Mouse (Mus musculus) megakaryocyte, embryonic 14.5 days (primary cell): ENCODE data around the gene Arid3b. TPM values are rescaled to one million over a fixed set of nuclear protein-coding genes. Genes with fewer than 3 reads are reported as not detected.

ENCODE experiments used
- H3K27me3 ChIP-seq: replicated peaks from 2 replicates; pipeline ENCODE3; 2012; ENCODE audit warnings: inconsistent platforms
- H3K36me3 ChIP-seq: replicated peaks from 2 replicates; pipeline ENCODE3; 2012; ENCODE audit warnings: low read length, inconsistent platforms, mixed read lengths
- H3K4me1 ChIP-seq: 2 replicates; pipeline ENCODE4 v1.6.1; 2012; ENCODE audit warnings: inconsistent platforms
- H3K4me3 ChIP-seq: replicated peaks from 2 replicates; pipeline ENCODE3; 2012; ENCODE audit warnings: moderate library complexity, mild to moderate bottlenecking, inconsistent platforms
- H3K9me3 ChIP-seq: 2 replicates; pipeline ENCODE4 v1.6.1; 2012; ENCODE audit warnings: inconsistent platforms
- FLI1 ChIP-seq: IDR thresholded peaks from 2 replicates; pipeline ENCODE4 v1.6.1; 2012; ENCODE audit warnings: low read length, inconsistent platforms, mixed read lengths
- GATA1 ChIP-seq: IDR thresholded peaks from 3 replicates; pipeline ENCODE4 v1.6.1; 2012; ENCODE audit warnings: mixed read lengths, low read length, inconsistent platforms, borderline replicate concordance
- polyA plus RNA-seq: library from polyadenylated mRNA; stranded (reverse); fragments of >175 nt; gene quantifications from 2 replicates; pipeline ENCODE4 v1.2.3, GENCODE M21; 2012; ENCODE audit warnings: low replicate concordance; ENCODE audit not compliant: insufficient read depth

The Arid3b gene
- polyA plus RNA-seq, 1 experiment = 33.5 TPM

- no peaks in the 10 kb centered on the region for H3K27me3 ChIP-seq
- TF ChIP-seq FLI1 (no peak), GATA1 (no peak)
- no peaks in the 10 kb centered on the region for H3K9me3 ChIP-seq
- H3K4me3 ChIP-seq = peak overlapping the region; percentile 91
- peaks cover 87% of the 10 kb centered on the region for H3K4me1 ChIP-seq
- peaks cover 83% of the 10 kb centered on the region for H3K36me3 ChIP-seq
Measured at GRCm38 (mm10) chr9:57831267-57832082, 5.1 kb downstream of the Arid3b start.

DNA sequence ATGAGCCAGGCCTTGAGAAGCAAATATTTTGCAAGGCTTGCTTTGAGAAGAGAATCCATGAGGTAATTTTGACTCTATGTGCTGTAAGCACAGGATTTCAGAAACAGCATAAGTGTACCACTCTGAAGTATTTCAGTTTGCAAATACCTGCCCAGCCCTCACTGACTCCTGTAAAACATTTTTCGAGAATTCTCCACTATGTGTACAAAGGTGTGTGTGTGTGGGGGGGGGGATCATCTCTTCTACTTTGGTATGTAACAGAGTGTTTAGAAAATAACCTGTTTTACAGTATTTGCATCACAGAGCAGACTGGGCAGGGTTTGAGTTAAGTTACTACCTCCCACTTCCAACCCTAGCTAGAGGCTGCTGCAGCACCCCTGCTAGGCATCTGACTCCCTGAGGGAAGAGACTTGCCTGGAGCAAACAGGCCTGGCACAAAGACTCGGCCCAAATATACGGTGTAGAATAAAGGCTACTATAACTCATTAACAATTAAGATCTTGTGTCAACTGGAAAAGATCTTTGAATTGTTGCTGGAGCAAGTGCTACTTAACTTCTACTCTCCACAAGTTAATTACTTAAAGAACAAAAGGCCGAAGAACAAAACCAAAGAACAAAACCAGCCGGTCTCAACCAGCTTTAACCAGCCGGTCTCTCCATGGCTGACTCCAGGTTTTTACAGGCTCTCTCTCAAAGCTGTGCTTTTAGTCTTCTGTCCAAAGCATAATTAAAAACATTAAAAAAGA, 6.6 kb downstream of the Arid3b start:
- TF ChIP-seq FLI1 = no peak
- H3K36me3 ChIP-seq = peaks cover 96% of the 10 kb centered on the region
- H3K4me1 ChIP-seq = peaks cover 98% of the 10 kb centered on the region
- H3K4me3 ChIP-seq = peak overlapping the region; percentile 75
- H3K9me3 ChIP-seq = no peaks in the 10 kb centered on the region
- no peaks in the 10 kb centered on the region for H3K27me3 ChIP-seq

GRCm38 (mm10) chr9:57823397-57823796, 13.2 kb downstream of the Arid3b start:
- peaks cover 74% of the 10 kb centered on the region for H3K36me3 ChIP-seq
- H3K27me3 ChIP-seq = no peaks in the 10 kb centered on the region
- H3K4me1 ChIP-seq = peaks cover 89% of the 10 kb centered on the region
- no peaks in the 10 kb centered on the region for H3K9me3 ChIP-seq
- no peak overlapping the region for H3K4me3 ChIP-seq
- TF ChIP-seq FLI1 (no peak), GATA1 (no peak)

GRCm38 (mm10) chr9:57822812-57823211, 13.8 kb downstream of the Arid3b start:
- H3K9me3 ChIP-seq = no peaks in the 10 kb centered on the region
- TF ChIP-seq GATA1 = no peak
- no peak for TF ChIP-seq FLI1
- H3K36me3 ChIP-seq = peaks cover 74% of the 10 kb centered on the region
- H3K4me3 ChIP-seq = no peak overlapping the region
- H3K27me3 ChIP-seq = no peaks in the 10 kb centered on the region
- peaks cover 89% of the 10 kb centered on the region for H3K4me1 ChIP-seq

- H3K4me3 ChIP-seq = peak overlapping the region; percentile 88
- H3K9me3 ChIP-seq = no peaks in the 10 kb centered on the region
- H3K4me1 ChIP-seq = peaks cover 89% of the 10 kb centered on the region
- TF ChIP-seq FLI1 = no peak
- TF ChIP-seq GATA1 = no peak
- peaks cover 74% of the 10 kb centered on the region for H3K36me3 ChIP-seq
- H3K27me3 ChIP-seq = no peaks in the 10 kb centered on the region
Measured at GRCm38 (mm10) chr9:57820186-57821080, 16.2 kb downstream of the Arid3b start.

DNA sequence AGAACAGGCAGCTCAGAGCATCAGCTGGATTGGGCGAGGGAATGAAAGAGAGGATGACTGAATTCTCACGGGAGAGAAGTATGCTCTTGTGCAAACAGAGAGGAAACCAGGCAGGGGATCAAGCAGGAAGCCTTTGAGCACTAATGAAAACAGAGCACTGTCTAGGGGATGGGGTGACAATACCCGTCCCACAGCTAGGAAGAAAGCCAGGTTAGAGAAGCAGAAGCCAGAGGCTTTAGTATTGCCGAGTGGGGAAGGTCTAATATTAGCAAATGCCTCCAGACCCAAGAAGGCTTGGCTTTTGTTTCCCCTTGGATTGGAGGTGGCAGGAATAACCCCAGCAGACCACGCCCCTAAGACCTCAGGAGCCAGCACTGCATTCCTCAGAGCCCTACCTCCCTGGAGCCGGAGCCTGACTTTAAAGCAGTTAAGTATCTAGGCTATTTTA, 19.3 kb downstream of the Arid3b start:
- Histone ChIP-seq H3K27me3 (no peaks in the 10 kb centered on the region), H3K4me3 (no peak overlapping the region), H3K9me3 (no peaks in the 10 kb centered on the region), H3K4me1 (peaks cover 92% of the 10 kb centered on the region), H3K36me3 (peaks cover 76% of the 10 kb centered on the region)
- no peak for TF ChIP-seq FLI1
- TF ChIP-seq GATA1 = no peak

GRCm38 (mm10) chr9:57814866-57815265, 21.7 kb downstream of the Arid3b start:
- TF ChIP-seq FLI1 (no peak), GATA1 (no peak)
- no peaks in the 10 kb centered on the region for H3K27me3 ChIP-seq
- H3K9me3 ChIP-seq = no peaks in the 10 kb centered on the region
- peak overlapping the region; percentile 18 for H3K4me3 ChIP-seq
- peaks cover 97% of the 10 kb centered on the region for H3K4me1 ChIP-seq
- H3K36me3 ChIP-seq = peaks cover 91% of the 10 kb centered on the region

DNA sequence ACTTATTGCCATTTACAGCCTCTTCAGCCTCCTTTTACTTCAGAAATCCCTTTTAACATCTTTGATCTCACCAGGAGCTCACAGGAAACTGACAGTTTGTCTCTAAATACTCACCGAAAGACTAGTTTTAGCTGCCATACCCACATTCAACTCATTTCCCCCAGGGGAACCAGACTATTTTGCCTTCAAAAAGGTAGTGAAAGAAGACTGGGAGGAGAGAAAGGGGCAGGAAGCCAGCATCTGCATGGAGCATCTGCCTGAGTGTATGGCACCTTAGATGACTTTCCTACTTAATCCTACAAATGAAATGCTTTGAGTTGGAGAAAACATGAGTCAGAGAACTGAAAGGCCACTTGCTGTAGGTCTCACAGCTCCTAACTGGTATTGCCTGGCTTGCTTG, 22.6 kb downstream of the Arid3b start:
- Histone ChIP-seq H3K4me1 (peaks cover 98% of the 10 kb centered on the region), H3K36me3 (peaks cover 96% of the 10 kb centered on the region), H3K4me3 (peak overlapping the region; percentile 7), H3K9me3 (no peaks in the 10 kb centered on the region), H3K27me3 (no peaks in the 10 kb centered on the region)
- no peak for TF ChIP-seq GATA1
- no peak for TF ChIP-seq FLI1
